Mouse (Mus musculus) heart, adult 11 months (tissue): ENCODE results near the gene Cd164l2.

ENCODE experiments used
- DNase-seq: peaks from one replicate; pipeline ENCODE4 v3.0.0; 2022

Cd164l2 gene

DNA sequence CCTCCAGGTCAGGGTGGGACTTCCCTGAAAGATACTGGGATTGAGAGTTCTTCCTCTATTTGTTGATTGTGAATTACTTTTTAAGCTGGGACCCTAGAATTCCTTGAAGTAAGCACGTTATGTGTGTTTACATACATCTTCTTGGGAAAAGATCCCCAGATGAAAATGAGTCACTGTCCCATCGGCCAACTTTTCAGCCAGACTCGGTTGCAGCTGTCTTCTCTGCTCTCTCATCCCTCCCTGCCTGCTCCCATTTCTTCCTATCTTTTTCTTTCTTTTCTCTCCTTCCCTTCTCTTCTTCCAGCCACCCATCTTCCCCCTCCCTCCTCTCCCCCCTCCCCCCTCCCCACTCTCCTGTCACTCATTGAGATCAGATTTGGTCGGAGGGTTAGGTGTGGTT, 16.9 kb upstream of the Cd164l2 start:
- DNase-seq, result no peak

DNA sequence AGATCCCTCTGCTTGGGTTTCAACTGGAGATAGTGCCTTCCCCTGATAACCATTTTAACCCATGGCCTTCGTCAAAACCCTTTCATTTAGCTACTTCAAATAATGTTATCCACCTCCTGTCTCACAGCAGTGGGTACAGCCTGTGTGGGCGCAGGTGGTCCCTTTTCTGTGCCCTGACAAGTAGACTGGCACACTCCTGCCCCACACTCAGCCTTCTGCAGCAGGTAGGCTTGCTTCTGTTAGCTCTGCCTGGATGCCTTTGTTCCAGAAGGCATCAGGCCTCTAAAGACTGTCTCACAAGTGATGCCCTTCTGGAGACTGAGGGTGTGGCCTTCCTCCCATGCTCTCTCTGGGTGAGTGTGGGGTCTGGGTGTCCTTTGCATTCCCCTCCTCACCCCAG, 15.8 kb upstream of the Cd164l2 start:
- peak; percentile 88 for DNase-seq

DNA sequence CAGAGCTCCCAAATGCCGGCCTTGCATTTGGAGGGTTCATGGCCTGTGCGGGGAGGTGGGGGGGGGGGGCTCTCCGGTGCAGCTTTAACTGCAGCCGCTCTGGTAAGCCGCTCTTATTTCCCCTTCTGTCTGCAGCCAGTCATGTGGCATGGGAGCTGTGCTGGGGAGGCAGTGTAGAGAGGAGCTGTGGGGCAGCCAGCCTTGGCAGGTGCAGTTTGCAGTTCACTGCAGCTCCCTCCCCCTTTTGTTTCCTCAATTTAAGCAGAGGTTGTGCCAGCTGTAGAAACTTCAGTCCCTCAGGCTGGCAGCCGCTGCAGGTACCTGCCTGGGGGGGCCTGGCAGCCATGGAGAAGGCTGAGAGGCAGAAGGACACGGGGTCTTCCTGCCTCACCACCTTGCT, 15.1 kb upstream of the Cd164l2 start:
- DNase-seq, result peak; percentile 92

DNA sequence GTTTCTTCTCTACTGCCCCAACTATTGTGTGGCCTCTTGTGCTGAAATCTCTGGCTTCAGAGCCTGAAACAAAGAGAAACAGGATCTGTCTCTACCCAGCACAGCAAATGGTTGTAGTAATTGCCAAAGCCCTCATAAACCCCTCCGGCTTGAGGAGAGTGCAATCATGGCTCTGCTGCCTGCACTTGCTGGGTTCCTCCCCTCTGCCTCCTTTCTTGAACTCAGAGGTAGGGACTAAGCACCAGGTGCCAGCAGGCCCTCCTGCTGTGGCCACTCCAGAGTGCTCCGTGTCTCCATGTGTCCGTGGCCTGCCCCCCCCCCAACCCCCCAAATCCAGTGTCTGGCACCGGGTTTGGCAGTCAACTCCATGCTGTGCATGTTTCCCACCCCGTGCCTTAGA, 14.6 kb upstream of the Cd164l2 start:
- no peak for DNase-seq

DNA sequence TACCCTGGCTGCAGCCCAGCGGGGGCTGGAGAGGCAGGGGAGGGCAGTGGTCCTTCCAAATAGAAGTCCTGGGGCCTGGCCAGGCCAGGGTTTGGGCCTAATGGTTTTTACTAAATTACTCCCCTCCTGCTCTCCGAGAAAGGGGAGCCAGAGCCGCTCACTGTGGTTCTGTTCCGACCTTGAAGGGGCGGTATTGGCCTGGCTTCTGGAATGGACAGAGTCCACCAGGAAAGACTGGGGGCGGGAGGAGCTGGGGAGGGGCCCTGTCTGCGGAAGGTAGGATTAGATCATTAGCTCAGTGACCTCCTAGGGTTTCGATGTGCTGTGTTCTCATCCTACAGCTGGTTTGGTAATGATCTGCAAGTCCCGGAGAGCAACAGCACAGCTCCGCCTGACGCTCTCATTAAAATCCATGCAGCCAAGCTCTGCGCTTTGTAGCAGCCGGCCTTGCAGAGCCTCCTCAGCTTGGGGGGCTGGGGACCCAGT, 14.1 kb upstream of the Cd164l2 start:
- peak; percentile 96 for DNase-seq

DNA sequence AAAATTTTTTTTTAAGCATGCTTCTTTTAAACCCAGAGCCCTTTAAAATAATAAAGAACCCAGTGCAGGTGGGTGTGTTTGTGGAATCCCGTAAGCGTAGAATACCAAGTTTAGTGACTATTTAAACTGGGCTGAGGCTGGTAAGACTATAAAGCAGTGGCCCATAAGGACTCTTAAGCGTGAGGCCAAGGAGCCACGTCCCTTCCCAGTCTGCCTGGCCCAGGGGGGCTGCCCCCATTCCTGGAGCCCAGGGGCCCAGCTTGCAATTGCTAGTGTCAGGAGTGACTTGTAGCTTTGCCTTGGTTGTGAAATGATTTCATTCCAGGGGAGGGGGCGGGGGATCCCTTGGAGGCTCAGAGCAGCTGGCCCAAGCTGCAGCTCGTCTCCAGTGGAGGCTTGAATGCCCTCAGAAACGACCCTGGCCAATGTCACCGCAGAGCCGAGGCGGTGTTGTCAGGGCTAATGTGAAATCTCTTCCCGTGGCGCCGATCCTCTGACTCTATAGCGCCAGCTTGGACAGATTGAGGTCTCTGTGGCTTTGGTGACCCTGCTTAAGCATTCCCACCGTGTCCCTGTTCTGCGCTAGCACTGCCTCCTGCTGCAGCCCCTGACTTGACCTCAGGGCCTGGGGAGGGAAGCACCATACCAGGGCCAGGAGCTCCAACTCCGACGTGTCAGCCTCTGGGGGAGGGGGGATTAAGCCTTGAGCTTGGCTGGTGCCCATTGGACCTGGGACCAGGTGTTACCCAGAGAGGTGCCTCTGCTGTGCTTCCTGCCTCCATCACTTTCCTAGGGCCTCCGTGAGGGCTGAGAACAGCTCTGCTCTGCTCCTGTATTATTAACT, 13.4 kb upstream of the Cd164l2 start:
- peak; percentile 96 for DNase-seq

DNA sequence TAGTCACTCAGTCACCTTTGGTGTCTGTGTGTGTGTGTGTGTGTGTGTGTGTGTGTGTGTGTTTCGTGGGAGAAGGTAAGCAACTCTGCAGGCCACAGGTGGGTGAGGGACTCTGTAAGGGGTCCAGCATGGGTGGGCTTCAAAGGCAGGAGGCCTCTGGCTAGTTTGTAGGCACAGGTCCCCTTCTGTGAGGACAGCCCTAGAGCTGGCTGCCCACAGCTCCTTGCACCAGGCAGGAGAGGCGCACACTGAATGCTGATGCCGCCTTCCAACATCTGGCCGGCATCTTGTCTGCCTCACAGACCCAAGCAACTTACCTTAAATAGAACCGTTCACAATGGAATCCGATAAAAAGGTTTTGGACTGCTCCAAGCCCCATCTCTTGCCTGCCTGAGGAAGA, 12.2 kb upstream of the Cd164l2 start:
- peak; percentile 92 for DNase-seq

DNA sequence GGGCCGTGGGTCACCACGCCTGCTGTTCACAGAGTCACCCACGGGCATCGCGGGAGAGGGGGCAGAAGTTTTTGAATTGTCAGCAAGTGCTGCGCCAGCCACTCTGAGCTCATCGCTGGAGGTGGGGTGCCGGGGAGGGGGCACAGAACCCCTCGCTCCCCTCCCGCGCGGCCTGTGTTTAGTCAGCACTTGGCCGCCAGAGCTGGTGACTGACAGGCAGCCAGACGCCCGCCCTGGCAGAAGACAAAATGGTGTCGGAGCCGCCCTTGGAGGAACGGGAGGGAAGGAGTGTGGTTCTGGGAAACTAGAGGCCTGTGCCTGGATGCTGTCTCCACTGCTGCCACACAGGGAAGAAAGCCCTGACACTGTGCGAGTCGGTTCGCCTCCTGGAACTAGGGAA, 11.6 kb upstream of the Cd164l2 start:
- peak; percentile 97 for DNase-seq

DNA sequence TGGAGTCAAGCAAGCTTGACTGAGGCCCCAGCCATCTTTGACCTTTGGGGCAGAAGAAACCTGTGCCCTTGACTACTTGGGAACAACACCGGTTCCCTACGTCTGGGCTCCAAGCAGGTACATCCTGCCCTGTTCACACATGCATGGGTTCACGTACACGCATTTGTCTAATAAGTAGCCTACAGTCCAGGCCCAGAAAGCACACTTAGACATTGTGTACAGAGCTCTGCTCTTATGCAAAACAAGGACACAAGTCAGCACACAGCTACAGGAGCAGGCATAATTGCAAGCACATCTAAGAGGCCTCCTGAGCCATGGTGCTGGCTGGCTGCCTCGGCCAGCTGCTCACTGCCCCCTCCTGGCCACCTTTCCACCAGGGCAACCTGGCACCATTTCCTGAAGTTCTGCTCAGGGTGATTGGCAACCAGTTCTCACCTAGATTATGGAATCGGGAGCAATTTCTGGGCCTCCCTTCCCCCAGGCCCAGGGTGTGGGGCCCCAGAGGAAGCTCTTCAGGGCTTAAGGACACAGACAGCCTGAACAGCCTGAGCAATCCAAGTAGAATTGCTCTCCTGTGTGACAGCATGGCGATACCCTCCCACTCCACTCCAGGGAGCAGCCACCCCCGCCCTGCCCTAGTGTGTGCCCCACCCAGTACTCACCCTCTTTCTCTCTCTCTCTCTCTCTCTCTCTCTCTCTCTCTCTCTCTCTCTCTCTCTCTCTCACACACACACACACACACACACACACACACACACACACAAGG, 10.7 kb upstream of the Cd164l2 start:
- DNase-seq, result peak; percentile 96

DNA sequence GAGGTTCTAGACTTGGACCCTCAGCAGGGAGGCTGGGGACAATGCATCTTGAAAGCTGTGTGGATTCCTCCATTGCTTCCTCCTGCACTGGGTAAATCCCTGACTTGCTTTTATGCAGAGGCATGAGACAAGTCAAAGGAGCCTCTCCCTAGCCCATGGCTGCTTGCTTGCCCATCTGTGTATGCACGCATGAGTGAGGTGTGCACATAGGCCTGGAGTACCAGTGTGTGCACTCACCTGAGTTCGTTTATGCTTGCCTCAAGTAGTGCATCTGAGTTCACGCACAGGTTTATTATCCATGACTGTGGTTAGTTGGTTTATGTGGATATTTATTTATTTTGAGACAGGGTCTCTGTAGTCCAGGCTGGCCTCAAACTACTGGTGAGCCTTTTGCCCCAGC, 9.7 kb upstream of the Cd164l2 start:
- DNase-seq, result peak; percentile 85

DNA sequence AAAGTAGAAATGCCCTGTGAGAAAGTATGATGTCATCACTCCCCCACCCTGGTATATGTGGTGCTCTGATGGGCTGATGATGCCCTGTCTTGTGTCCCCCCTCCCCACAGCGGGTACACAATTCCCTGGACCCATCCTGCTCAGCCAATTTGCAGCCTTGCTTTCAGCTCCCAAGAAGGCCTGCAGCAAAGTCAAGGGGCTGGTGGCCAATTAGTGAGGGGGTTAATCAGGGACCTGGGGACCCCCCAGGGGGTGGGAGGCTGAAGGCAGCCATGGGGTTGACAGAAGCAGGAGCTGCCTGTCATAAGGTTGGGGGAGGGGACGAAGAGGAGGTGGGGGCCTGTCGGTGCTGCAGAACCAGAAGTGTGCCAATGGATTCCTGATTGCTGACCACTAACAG, 8.3 kb upstream of the Cd164l2 start:
- peak; percentile 93 for DNase-seq

DNA sequence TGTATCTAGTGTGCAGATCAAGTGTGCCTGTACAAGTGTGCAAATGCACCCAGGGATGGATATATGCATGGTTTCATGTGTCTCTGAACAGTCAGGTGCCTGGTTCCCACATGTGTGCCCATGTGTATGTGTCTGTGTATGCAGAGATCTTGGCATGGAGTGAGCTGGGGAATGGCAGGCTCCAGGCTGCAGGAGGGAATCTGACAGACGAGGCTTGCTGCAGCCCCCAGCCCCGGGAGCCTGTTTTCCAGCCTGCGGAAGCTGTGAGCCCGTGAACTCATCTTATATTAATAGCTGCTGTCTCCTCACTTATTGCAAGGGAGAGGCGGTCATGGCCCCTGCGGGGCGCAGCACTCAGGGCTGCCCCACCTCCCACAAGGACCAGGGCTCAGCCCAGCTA, 7.6 kb upstream of the Cd164l2 start:
- DNase-seq, result peak; percentile 89

DNA sequence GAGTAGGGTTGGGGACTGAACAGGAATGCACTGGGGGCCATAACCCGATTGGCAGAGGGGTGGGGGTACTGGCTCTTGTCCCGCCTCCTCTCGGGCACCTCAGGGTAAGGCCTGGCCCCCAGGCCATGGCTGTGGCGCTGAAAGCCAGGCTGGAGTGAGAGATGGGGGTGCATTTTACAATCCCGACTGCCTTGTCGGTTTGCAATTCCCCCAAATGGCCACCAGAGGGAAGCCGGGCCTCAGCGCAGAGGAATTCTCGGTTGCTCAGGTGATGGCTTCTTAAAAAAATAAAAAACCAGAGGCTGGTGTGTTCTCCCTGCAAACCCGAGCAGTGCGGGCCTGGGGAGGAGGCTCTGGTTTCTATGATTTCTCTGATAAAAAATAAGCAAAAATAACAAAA, 2.6 kb upstream of the Cd164l2 start:
- peak; percentile 95 for DNase-seq

DNA sequence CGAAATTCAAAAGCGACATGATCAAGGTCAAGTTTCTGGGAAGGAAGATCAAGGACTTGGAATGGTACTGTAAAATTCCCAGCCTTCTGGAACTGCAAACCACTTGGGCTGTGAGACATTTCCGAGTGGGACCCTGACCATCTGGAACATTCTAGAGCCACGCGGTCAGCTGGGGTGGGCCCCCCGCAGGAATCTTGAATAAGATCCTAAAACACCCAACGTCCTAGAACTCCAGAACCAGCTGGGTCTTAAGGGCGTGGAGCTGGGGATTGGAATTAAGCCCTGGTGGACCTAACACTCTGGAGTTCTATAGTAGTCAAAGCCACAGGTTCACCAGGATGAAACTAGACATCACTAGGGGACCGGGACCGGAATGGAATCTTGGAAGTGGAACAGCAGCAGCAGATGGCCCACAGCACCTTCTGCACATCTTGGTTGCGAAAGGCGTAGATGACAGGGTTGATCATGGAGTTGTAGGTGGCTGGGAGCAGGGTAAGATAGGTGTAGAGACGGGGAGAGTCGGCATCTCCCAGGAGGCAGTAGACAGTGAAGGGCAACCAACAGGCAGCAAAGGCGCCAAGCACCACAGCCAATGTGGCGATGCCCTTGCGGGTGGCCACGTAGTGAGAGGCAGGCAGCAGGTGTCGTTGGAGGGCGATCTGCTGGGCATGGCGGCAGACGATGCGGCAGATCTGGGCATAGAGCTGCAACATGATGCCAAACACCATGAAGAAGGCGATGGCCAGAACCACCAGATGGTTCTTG, 1.7 kb upstream of the Cd164l2 start:
- peak; percentile 91 for DNase-seq

DNA sequence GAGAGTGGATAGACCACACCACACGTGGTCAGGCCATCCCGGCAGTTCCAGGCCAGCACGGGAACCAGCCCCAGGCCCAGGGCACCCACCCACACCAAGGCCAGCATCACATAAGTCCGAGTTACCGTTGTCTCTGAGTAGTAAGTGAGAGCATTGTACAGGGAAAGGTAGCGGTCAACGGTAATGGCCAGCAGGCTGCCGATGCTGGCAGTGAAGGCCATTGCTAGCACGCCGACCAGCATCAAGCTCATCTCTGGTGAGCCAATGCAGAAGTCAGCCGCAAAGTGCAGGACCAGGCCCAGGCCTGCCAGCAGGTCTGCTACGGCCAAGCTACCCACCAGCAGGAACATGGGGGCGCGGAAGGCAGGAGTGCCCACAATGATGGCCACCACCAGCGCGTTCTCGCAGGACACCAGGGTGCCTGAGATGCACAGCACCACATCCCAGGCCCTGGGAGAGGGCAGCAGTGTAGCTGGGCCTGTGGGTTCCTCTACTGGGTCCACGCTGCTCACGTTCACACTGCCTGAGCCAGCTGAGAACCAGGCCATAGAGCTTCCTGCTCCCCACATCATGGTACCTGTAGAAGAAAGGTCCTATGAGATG, 1.0 kb upstream of the Cd164l2 start:
- peak; percentile 92 for DNase-seq

DNA sequence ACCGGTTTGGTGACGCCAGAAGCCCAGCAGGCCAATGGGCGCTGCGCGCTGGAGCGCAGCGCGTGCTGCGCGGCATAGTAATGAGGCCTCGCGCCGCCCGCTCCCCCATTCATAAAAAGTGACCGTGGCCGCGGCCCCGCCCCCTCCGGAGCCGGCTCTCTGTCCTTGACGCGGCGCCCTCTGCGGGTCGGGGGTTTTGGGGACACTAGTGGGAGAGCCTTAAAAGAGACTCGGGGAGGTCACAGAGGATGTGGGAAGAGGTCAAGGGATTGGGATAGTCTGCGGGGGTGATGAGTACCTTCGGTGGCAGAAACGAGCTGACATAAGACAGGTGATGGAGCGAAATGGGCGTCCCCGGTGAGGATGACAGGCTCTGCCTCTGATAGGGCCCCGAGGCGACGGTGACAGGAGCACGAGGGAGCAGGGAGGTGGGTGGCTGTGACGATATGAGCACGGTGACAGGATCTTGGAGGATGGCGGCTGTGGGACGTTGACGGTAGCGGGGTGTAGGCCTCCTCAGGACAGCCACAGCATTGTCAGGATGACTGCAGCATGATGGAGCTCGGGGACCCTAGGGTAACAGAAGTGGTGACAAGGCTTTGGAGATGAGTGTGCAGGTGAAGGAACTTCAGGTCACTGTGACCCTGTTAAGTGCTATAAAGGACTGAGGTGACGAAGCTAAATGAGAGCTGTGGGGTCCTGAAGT, 784 bp downstream of the Cd164l2 start:
- DNase-seq, result peak; percentile 98

DNA sequence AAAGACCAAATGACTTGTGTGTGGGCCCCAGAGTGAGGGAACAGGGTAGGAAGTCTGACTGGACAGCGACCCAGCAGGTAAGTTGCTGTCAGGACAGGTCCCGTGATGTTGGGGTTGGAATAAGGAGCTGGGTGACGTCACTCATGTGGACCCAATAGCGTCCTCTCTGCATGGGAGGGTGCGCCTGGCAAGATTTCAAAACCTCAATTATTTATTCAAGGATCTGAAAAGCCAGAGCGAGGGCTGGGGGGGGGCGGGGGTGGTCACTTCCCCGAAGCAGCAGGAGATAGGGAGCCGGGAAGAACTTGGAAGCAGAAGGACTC, 1.3 kb downstream of the Cd164l2 start:
- no peak for DNase-seq

DNA sequence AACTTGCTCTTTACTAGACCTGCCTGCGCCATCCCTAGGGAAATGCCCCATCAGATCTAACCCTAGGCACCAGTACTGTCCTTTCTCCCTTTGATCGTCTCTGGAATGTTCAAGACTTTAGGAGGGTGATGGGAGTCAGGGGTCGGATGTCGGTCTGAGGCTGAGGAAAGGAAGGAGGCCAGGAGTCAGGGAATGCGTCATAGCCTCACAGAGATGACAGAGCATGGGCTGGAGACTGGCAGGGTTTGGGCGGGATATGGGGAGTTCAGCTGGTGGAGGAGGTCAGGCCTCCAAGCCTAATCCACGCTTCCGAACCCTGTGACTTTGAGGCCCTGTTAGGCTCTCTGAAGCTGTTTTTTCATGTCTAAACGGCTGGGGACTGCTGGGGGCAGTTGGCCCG, 1.7 kb downstream of the Cd164l2 start:
- no peak for DNase-seq

DNA sequence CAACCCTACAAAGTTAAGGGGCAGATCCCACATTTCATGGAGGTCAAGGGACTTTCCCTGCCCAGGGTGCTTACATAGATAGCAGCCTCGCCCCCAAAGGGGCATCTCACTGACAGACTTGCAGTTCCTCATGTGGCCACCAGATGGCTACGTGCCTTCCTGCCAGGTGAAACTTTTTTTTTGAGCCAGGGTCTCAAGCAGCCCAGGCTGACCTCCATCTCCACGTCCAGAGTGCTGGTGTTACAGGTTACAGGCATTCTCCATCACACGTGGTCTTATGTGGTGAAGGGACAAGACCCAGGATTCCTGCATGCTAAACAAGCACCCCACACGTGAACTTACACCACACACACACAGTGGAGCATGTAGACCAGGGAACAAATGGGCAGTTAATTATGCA, 5.7 kb downstream of the Cd164l2 start:
- peak; percentile 92 for DNase-seq

DNA sequence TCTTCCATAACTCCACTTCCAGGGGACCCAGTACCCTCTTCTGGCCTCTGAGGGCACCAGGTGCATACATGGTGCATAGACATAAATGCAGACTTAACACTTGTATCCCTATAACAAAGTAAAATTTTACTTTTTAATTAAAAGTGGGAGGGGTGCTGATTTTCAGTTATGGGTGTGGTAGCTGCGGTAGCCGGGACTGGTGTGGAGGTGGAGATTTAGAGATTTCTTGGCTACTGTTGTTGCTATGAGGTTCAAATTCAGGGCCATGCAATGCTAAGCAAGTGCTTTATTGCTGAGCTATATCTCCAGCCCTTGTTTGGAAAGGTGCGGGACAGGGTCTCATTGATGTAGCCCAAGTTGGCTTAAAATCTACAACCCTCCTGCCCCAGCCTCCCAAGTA, 6.8 kb downstream of the Cd164l2 start:
- DNase-seq, result no peak

DNA sequence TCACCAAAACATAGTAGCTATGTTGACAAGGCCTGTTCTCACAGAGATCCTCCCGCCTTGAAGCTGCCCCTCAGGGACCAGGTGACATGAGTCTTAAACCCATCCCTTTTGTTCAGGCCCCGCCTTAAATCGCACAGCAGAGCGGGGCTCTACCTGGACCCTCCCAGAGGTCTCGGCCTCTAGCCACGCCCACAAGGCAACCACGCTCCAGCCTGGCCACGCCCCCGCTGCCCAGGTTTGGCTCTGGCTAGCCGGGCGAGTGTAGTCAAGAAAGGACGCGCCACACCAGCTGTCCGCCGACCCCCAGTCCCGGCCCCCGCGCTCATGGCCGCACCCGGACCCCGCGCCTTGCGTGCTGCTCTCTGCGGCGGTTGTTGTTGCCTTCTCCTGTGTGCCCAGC, 8.7 kb downstream of the Cd164l2 start:
- DNase-seq, result peak; percentile 88

DNA sequence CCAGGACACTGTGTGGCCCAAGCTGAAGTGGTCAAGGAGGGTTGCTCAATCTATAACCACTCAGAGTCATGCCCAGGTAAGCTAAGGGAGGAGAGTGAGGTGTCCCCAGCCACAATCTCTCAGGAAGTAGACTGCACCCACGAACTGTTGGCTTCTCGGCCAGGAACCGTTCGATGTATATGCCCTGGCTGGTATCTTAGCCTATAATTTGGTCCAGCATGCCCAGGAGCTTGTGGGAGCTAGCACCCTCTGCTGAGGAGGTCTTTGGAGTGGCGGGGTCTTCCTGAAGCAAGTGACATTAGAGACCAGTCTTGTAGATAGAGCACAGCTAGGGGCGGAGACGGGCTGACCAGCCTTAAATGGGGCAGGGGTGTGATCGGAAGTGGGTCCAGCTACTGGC, 9.8 kb downstream of the Cd164l2 start:
- peak; percentile 91 for DNase-seq

DNA sequence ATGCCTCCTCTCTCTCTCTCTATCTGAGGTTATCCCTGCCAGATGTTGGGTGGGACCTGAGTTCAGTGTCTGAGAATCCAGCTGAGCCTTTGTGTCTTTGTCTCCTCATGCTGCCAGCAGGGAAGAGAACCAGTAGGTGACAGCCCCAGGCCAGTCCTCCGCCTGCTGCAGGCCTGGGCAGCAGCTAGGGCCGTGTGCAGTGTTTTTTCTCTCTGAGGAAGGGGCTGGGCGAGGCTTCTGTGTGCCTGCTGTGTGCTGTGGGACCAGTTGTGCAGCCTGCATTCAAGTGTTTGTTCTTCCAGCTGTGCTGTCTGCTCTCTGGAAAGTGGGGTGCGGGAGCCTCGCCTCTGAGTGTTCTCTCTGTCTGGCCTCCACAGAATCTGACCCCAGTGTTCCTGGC, 11.9 kb downstream of the Cd164l2 start:
- DNase-seq, result no peak
